Mouse (Mus musculus) midbrain, embryonic 16.5 days (tissue): ENCODE data around the gene Slc35e3. TPM values are rescaled to one million over a fixed set of nuclear protein-coding genes. Genes with fewer than 3 reads are reported as not detected.

Source experiments
- polyA plus RNA-seq: library from polyadenylated mRNA; unstranded; fragments of >200 nt; fragmentation: Nextera tagmentation; extraction: Ambion mirVana; gene quantifications from 2 replicates; pipeline ENCODE4 v1.2.1, GENCODE M21; 2015

The Slc35e3 gene
- polyA plus RNA-seq, 1 experiment from 2014 or later, result 34.8 TPM

Other genes starting within 250 kb of the Slc35e3 start
- gene Cpm, start 116.9 kb downstream of the Slc35e3 start, polyA plus RNA-seq, result 13.5 and 14.3 TPM in 2 replicates
- gene Mdm2, start 35.6 kb downstream of the Slc35e3 start, polyA plus RNA-seq, result 53.1 and 55.7 TPM in 2 replicates
- gene Nup107, start 46.3 kb upstream of the Slc35e3 start, polyA plus RNA-seq, result 29.4 and 34.9 TPM in 2 replicates
- gene Rap1b, start 99.7 kb upstream of the Slc35e3 start, polyA plus RNA-seq, result 171 and 179 TPM in 2 replicates